Mouse (Mus musculus): ENCODE measurements around the gene Zfp595.

DNA sequence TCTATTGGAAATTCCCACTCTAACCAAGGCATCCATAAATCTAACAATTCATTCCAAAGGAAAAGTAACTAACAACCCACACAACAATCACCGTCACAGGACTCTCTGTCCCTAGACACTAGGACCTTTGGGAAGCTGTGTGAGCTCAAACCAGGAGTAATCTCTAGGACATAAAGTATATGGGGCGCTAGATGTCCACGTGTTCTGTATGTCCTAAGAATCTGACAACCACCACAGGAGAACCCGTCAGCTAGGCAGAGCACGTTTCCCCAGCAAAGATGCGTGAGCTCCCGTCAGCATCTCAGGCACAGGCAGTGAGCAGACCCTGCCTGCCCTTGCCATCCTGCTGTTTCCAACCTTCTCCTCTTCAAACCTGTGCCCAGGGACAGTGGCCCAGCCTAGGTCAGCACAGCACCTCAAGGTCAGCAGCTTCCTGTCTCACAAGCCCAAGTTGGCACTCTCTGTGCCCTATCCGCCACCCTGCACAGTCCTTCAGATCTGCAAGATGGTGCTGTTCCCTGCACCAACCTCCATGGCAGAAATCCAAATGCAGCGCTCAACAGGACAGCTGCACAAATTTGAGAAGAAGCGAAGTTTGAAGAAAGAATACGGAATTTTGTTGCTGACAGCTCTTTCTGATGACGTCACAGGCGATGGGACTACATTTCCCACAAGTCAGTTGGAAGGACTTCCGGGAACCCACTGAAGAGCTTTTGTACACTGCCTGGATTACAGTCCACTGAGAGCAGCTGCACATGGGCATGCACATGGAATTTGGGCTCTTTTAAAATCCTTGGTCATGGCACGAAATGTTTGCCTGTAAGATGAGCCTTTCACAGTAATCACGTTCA is 26.3 kb downstream of the Zfp595 start, which contains the start of gene Zfp457:
- no peak for TF ChIP-seq TAL1 (IDR thresholded peaks at IDR 0.05; ENCODE audit: low read length)
- no peak for TF ChIP-seq GATA1 (IDR thresholded peaks at IDR 0.05; ENCODE audit: low read length)

Data from erythroblast, embryonic 14.5 days (primary cell).